Mouse (Mus musculus) CH12.LX (cell line): ENCODE results near the gene Gm6803.
"Not testable (repeated sequence)": the region's sequence is repeated elsewhere in the genome, so short reads cannot be mapped to it uniquely, and the experiment has no call there.

Experiments
- CTCF ChIP-seq, 2 experiments: IDR thresholded peaks in 1 of 2; conservative IDR thresholded peaks in 1 of 2; 2 replicates each; pipeline ENCODE4 v1.5.1; 2011 to 2012; ENCODE audit warnings: low read depth in 2 of 2, low read length in 2 of 2, improper control_type of control experiment in 1 of 2, inconsistent platforms in 1 of 2, mild to moderate bottlenecking in 1 of 2, moderate library complexity in 1 of 2
- E2F4 ChIP-seq: IDR thresholded peaks from 2 replicates; pipeline ENCODE4 v1.6.1; 2011; ENCODE audit warnings: low read depth, low read length, improper control_type of control experiment; ENCODE audit not compliant: insufficient replicate concordance
- ELF1 ChIP-seq: IDR thresholded peaks from 2 replicates; pipeline ENCODE4 v1.6.1; 2014; ENCODE audit warnings: low read depth, mild to moderate bottlenecking, inconsistent platforms, low read length, improper control_type of control experiment
- EP300 ChIP-seq: IDR thresholded peaks from 2 replicates; pipeline ENCODE4 v1.6.1; 2011; ENCODE audit warnings: low read length, improper control_type of control experiment
- JUND ChIP-seq: conservative IDR thresholded peaks from 2 replicates; pipeline ENCODE4 v1.6.1; 2011; ENCODE audit warnings: low read depth, low read length, improper control_type of control experiment
- MAX ChIP-seq: IDR thresholded peaks from 2 replicates; pipeline ENCODE4 v1.6.1; 2011; ENCODE audit warnings: low read length, improper control_type of control experiment
- MEF2A ChIP-seq: IDR thresholded peaks from 2 replicates; pipeline ENCODE4 v1.6.1; 2014; ENCODE audit warnings: low read depth, mild to moderate bottlenecking, inconsistent platforms, low read length, improper control_type of control experiment, borderline replicate concordance
- NELFE ChIP-seq: IDR thresholded peaks from 2 replicates; pipeline ENCODE4 v1.6.1; 2011; ENCODE audit warnings: low read depth, low read length, improper control_type of control experiment
- POLR2A ChIP-seq: IDR thresholded peaks from 2 replicates; pipeline ENCODE4 v1.6.1; 2011; ENCODE audit warnings: low read depth, mild to moderate bottlenecking, improper control_type of control experiment, low read length
- RCOR1 ChIP-seq: conservative IDR thresholded peaks from 2 replicates; pipeline ENCODE4 v1.6.1; 2012; ENCODE audit warnings: low read depth, mild to moderate bottlenecking, inconsistent platforms, low read length, improper control_type of control experiment
- SIN3A ChIP-seq: IDR thresholded peaks from 2 replicates; pipeline ENCODE4 v1.6.1; 2012; ENCODE audit warnings: low read length, improper control_type of control experiment, inconsistent platforms
- UBTF ChIP-seq: IDR thresholded peaks from 2 replicates; pipeline ENCODE4 v1.6.1; 2012; ENCODE audit warnings: low read depth, mild to moderate bottlenecking, inconsistent platforms, low read length, improper control_type of control experiment, moderate library complexity
- USF2 ChIP-seq: conservative IDR thresholded peaks from 2 replicates; pipeline ENCODE4 v1.6.1; 2011; ENCODE audit warnings: low read depth, low read length, improper control_type of control experiment

DNA sequence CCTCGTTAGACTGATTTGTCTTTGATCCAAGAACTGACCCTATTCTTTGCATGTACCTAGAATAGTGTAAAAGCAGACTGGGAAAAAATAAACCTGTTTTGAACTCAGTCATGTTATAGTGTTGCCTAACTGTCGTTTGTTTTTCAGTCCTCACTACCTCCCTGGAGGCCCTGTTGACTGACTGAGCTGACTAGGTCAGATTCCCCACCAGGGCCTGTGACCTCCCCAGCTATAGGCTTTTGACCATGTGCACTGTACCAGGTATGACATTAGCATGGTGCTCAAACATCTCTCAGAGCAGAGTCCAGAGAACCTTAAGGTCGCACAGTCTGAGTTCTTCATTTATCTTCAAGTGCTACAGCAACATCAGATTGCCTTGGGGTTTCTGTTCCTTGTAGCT, 14.5 kb downstream of the Gm6803 start:
- TF ChIP-seq USF2; RCOR1; CTCF (conservative IDR thresholded peaks at IDR 0.05 in 1 of 2, IDR thresholded peaks at IDR 0.05 in 1 of 2; ENCODE audit: low read depth in 2 of 2, low read length in 2 of 2); ELF1; SIN3A; E2F4; EP300; JUND; MEF2A; NELFE; POLR2A; MAX; UBTF: not testable (repeated sequence)
